Mouse (Mus musculus) cortical plate, adult 2 months (tissue): Measurements from ENCODE around the gene Zzz3.

Experiments used
- CTCF ChIP-seq: fragments of 200-500 bp; IDR thresholded peaks from 2 replicates; pipeline ENCODE4 v1.5.1; 2011; ENCODE audit warnings: mild to moderate bottlenecking, control low read depth, low read length; ENCODE audit not compliant: insufficient read depth; ENCODE audit errors: extremely low read depth
- POLR2A ChIP-seq: fragments of 200-500 bp; IDR thresholded peaks from 2 replicates; pipeline ENCODE4 v1.6.1; 2011; ENCODE audit warnings: mild to moderate bottlenecking, low read length, control low read depth; ENCODE audit not compliant: insufficient read depth; ENCODE audit errors: extremely low read depth

DNA sequence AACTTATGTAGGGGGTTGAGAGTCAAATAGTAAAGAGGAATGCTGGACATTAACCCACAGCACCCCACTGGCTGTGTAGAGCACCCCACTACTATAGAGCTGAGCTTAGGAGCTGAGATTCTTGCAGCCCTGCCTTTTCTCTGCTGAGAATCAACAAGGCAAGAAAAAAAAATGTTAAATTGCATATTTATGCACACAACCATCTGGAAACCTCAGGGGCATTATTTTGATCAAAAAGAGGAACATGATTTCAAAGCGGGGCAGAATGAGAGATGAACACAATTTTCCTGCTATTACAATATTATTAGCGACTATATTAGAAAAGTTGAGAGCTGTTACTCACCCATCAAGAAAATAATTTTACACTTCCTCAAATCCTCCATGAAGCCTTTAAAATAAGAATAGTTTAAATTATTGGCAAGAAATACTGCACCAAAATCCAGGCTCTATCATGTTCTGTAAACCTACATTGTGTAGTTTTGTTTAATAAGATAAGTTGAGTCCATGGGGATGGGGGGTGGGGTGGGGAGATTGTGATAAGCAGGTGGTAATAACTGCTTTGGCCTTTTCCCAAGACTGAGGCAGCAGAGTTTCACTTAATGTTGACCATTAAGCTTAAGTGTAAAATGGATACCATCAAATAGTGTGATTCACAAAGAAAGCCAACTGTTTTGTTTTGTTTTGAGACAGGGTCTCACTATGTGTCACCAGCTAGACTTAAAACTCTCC is 103.9 kb downstream of the Zzz3 start:
- TF ChIP-seq CTCF (no peak), POLR2A (no peak)
